Mouse (Mus musculus) yolk sac, embryonic 10.5 days (tissue): ENCODE results near the gene Homer3.

Source experiments
- DNase-seq: peaks from one replicate; pipeline ENCODE4 v3.0.0-alpha.2; 2017; ENCODE audit warnings: low spot score

The Homer3 gene

GRCm38 (mm10) chr8:70282603-70283135 is at the start of gene Homer3:
TSS of gene Homer3 (plus strand) at chr8:70282827.
- peak; percentile 97 for DNase-seq

GRCm38 (mm10) chr8:70233606-70234005 is 49.0 kb upstream of the Homer3 start:
- no peak for DNase-seq

DNA sequence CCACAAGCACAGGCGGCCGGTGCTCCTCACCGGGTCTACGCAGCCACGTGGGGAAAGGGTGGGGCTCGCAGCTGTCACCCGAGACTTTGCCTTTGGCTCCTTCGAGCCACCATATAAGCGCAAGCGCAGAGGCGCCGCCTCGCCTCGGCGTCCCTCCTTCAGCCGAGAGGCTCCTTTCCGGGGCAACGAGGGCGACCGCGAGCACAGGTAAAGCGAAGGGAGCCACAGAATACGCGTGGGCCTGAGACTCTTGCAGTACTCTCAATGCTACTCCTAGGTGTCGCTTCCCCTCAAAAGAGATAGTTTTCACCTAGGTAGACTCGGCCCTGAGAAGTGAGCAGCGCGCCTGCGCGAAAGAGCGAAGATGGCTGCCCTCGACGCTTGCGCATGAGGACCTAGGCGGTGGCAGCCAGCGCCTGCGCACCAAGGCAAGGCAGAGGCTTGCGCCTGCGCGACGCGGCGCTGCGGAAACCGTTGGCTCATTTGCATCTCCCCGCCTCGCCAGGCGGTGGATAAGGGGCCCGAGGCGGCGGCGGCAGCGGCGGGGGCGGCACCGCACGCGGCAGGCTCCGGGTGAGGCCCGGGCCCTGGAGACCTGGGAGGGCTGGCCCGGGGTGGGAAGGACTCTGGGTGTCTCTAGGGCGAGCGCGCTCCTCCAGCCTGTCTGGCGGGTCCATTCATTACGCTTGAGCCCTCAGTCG is 48.4 kb upstream of the Homer3 start, which contains the start of the genes Sugp2 and Armc6:
Gene Sugp2, plus strand, starts transcription at position 147 of the 701 bp plus-strand sequence.
Gene Armc6, minus strand, starts transcription at position 387 of the 701 bp plus-strand sequence.
- DNase-seq: peak; percentile 95

DNA sequence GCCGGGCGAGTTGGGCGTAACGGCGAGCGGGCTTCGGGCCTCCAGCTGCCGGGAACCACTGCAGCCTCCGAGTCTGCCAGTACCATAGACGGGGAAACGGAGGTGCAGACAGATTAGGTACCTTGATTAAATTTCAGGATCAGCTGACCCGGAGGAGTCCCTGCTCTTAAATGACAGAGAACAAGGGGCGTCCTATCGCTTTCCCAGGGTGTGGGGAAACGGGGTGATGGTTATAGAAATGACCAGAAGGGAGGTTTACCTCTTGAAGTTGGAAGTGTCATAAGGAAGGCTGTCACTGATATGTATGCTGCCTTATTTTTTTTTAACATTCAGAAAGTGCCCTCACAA is 47.9 kb upstream of the Homer3 start:
- DNase-seq: no peak

GRCm38 (mm10) chr8:70237842-70238241 is 44.8 kb upstream of the Homer3 start:
- no peak for DNase-seq

DNA sequence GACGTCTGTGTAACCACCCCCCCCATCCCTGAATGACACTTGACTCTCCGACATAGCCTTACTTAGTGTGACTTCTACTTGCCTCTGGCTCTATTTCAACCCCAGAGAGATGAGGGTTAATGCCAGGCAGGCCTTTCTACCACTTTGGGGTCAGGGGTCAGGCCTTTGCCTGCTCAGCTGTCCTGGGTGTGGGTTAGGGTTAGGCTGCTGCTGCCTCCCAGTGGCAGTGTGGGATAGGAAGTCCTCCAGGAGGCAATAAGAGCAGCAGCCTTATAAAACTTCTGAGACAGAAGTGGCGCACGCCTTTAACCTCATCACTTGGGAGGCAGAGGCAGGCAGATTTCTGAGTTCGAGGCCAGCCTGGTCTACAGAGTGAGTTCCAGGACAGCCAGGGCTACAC is 42.0 kb upstream of the Homer3 start:
- DNase-seq: no peak

GRCm38 (mm10) chr8:70246622-70247021 is 36.0 kb upstream of the Homer3 start:
- no peak for DNase-seq

GRCm38 (mm10) chr8:70247841-70248240 is 34.8 kb upstream of the Homer3 start:
- no peak for DNase-seq

DNA sequence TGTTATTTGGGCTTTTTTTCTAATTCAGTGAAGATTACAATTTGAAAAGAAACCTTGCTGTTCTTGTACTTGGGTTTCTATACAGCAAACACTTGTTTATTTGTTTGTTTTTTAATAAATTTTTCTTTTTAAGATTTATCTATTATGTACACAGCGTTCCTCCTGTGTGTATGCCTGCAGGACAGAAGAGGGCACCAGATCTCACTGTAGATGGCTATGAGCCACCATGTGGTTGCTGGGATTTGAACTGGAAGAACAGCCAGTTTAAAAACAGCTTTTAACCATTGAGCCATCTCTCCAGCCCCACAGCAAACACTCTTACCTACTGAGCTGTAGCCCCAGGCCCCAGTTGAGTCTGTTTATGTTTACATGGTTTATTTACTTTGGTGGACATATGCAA is 28.0 kb upstream of the Homer3 start:
- DNase-seq: no peak

- DNase-seq: no peak
These were observed 25.2 kb upstream of the Homer3 start for GRCm38 (mm10) chr8:70257456-70257855.

GRCm38 (mm10) chr8:70258600-70258999 is 24.0 kb upstream of the Homer3 start:
- DNase-seq: no peak

GRCm38 (mm10) chr8:70259043-70259442 is 23.6 kb upstream of the Homer3 start:
- DNase-seq: no peak

GRCm38 (mm10) chr8:70267674-70268073 is 15.0 kb upstream of the Homer3 start:
- no peak for DNase-seq

DNA sequence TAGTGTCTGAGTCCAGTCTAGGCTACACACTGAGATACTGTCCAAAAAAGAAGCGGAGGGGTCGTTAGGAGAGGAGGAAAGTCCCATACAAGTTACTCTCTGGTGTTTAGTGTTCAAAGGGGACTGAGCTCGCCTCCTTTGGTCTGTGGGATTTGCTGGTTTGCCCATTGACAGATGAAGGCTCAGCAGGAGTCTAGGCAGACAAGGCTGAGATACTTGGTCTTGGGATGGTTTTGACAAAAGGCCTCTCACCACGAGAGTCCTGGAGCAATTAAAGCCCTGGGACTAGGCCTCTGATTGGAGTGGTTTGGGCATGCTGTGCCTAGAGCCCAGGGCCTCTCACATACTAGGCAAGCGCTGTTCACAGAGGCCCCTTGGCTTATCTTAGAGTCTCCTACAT is 14.3 kb upstream of the Homer3 start:
- DNase-seq: no peak

DNA sequence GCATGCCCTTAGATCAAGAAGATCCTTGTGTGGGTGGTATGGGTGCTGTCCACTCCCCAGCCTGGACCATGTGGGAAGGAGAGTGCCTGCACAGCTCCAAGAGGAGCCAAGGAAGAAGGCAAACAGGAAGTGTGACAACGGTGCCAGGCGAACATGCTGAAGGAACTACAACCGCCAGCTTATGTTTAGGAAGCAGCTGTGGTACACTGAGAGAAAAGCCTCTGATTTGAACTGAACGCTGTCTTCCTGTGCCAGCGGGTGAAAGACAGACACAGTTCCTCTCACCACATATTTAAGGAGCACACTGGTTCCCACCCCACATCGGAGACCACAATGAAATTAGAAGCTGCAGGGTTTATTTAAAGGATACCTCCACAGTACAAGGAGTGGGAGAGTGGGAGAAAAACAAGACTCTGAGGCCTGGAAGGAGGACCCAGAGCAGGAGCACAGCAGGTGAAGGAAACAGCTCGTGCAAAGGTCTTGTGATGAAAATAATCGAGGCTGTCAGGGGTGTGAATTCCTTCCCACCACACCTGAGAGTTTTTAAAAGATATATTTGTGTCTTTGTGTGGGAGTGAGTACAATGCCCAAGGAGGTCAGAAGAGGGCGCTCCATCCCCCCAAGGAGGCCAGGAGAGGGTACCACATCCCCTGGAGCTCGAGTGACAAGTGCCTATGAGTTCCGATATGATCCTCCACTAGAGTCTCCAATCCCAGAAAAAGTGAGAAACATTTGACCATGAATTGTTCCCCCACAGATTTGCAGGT is 13.6 kb upstream of the Homer3 start:
- no peak for DNase-seq

DNA sequence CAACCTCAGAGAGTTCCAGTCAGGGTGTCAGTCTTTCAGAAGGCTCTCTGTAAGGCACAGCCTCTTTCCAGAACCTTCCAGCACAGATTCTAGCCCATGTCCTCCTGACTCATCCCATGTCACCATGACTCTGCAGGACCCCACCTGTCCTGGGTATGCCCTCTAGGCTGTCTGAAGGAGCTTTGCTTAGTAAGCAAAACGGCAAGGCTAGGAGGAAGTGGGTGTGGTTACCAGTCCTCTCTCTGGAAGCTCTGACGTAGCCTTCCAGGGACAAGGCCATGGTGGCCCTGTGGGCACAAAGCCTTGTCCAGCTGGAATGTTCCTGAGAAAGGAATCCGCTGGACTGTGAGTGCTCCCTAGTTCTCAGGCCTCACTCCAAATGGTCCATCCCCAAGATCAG is 9.7 kb upstream of the Homer3 start:
- peak; percentile 44 for DNase-seq

GRCm38 (mm10) chr8:70274350-70274749 is 8.3 kb upstream of the Homer3 start:
- no peak for DNase-seq

DNA sequence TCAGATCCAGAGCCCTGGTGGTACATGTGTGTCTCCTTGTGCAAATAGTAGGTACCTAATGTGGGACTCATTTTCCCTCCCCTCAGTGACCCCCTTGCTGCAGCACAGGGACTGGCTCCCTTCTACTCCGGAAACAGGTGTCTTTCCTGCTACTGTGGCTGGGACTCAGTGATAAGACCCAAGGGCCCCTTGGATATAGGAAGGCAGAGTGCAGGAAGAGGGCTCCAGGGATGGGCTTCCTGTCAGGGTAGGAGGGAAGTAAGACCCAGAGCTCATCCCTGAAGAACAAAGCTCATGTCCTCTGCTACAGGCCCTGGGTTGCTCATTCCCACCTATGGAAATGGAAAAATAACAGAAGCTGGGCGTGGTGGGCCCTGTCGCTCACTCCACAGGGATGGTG is 6.2 kb upstream of the Homer3 start:
- peak; percentile 20 for DNase-seq

GRCm38 (mm10) chr8:70278175-70278574 is 4.5 kb upstream of the Homer3 start:
- no peak for DNase-seq

GRCm38 (mm10) chr8:70279266-70279665 is 3.4 kb upstream of the Homer3 start:
- DNase-seq: no peak

- DNase-seq: no peak
These were observed 1.6 kb upstream of the Homer3 start for GRCm38 (mm10) chr8:70281001-70281400.

GRCm38 (mm10) chr8:70283136-70284077 is 780 bp downstream of the Homer3 start:
- peak; percentile 11 for DNase-seq
